Mouse (Mus musculus) cerebellum, adult 2 months (tissue): ENCODE data around the gene Crct1.

ENCODE experiments used
- CTCF ChIP-seq: fragments of 200-500 bp; IDR thresholded peaks from 2 replicates; pipeline ENCODE4 v1.5.1; 2011; ENCODE audit warnings: low read depth, mild to moderate bottlenecking, control low read depth, low read length, moderate library complexity, borderline replicate concordance; ENCODE audit not compliant: insufficient read depth
- POLR2A ChIP-seq: fragments of 200-500 bp; IDR thresholded peaks from 2 replicates; pipeline ENCODE4 v1.6.1; 2011; ENCODE audit warnings: low read length, control low read depth, borderline replicate concordance; ENCODE audit not compliant: insufficient read depth

GRCm38 (mm10) chr3:92966761-92967160 lies 48.7 kb downstream of the Crct1 start, which contains the start of gene Lce3e:
- TF ChIP-seq CTCF, result no peak
- TF ChIP-seq POLR2A, result no peak
